Mouse (Mus musculus) heart, embryonic 13.5 days (tissue): ENCODE results near the gene Pam16. TPM values are rescaled to one million over a fixed set of nuclear protein-coding genes. Genes with fewer than 3 reads are reported as not detected.

Experiments used
- ATAC-seq: fragments of 200-750 bp; cut with Nextera tagmentation; 2 replicates; pipeline ENCODE4 v1.8.0; 2017; ENCODE audit warnings: moderate TSS enrichment; ENCODE audit not compliant: insufficient number of reproducible peaks, low FRiP score, low TSS enrichment; ENCODE audit errors: extremely low read depth
- H3K27ac ChIP-seq: fragments of 300-500 bp; sonication (generic); replicated peaks from 2 replicates; pipeline ENCODE4 v1.5.1; 2015; ENCODE audit warnings: moderate library complexity, mild to moderate bottlenecking, inconsistent platforms
- H3K27me3 ChIP-seq: fragments of 300-500 bp; sonication (generic); replicated peaks from 2 replicates; pipeline ENCODE4 v1.6.1; 2015; ENCODE audit warnings: mild to moderate bottlenecking, inconsistent platforms
- H3K36me3 ChIP-seq: fragments of 300-500 bp; sonication (generic); 2 replicates; pipeline ENCODE4 v1.6.1; 2015; ENCODE audit warnings: mild to moderate bottlenecking, inconsistent platforms
- H3K4me1 ChIP-seq: fragments of 300-500 bp; sonication (generic); 2 replicates; pipeline ENCODE4 v1.6.1; 2015; ENCODE audit warnings: inconsistent platforms
- H3K4me2 ChIP-seq: fragments of 300-500 bp; sonication (generic); 2 replicates; pipeline ENCODE4 v1.6.1; 2015; ENCODE audit warnings: inconsistent platforms, mild to moderate bottlenecking, moderate library complexity
- H3K4me3 ChIP-seq: fragments of 300-500 bp; sonication (generic); 2 replicates; pipeline ENCODE4 v1.5.1; 2015; ENCODE audit warnings: moderate library complexity, mild to moderate bottlenecking, inconsistent platforms
- H3K9ac ChIP-seq: fragments of 300-500 bp; sonication (generic); 2 replicates; pipeline ENCODE4 v1.6.1; 2015; ENCODE audit warnings: inconsistent platforms, mild to moderate bottlenecking, moderate library complexity
- H3K9me3 ChIP-seq: fragments of 300-500 bp; sonication (generic); 2 replicates; pipeline ENCODE4 v1.6.1; 2016; ENCODE audit warnings: inconsistent platforms
- WGBS: fragments of 180-500 bp; shearing (Covaris S2); methylation state at CpG from one replicate; pipeline ENCODE4 v1.1.7; 2015; ENCODE audit warnings: mixed read lengths; 5-methylcytosine and 5-hydroxymethylcytosine counted together
- polyA plus RNA-seq: library from polyadenylated mRNA; unstranded; fragments of >200 nt; fragmentation: Nextera tagmentation; extraction: Ambion mirVana; gene quantifications from 2 replicates; pipeline ENCODE4 v1.2.1, GENCODE M21; 2015

Gene Pam16
- polyA plus RNA-seq: 136 and 139 TPM in 2 replicates

- H3K9ac ChIP-seq: peak within 1 kb of the TSS; percentile 88
- peaks cover 45% of the 10 kb centered on the region for H3K4me1 ChIP-seq
- no peaks in the 10 kb centered on the region for H3K27me3 ChIP-seq
- peak within 1 kb of the TSS; percentile 85 for H3K4me2 ChIP-seq
- no peaks in the 10 kb centered on the region for H3K9me3 ChIP-seq
- WGBS: under 1% methylated on average over 56 of the region's 56 CpGs
- H3K27ac ChIP-seq: peak within 1 kb of the TSS; percentile 85
- H3K4me3 ChIP-seq: peak within 1 kb of the TSS; percentile 72
- ATAC-seq: peak; percentile 89
- peaks cover 17% of the 10 kb centered on the region for H3K36me3 ChIP-seq
Measured at GRCm38 (mm10) chr16:4624481-4625110, at the start of gene Pam16. Pam16 (minus strand) TSS chr16:4624988.

DNA sequence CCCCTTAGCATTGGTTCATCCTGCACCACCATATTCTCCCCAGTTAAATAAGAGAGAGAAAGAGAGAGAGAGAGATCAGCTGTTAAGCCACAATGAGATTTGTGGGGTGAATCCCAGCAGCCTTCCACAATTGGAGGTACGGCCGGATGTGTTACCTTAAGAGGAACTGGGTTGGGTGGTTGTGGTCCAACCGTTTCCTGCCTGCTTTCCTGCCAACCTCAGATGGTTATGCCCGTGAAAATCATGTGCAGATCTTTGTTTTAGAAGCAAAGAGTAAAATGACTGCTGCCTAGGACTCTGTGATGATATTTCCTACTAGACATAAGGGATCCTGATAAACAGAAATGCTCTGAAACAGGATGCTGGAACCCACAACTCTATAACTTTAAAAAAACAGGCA lies 49.3 kb upstream of the Pam16 start:
- Histone ChIP-seq H3K9me3 (no peaks in the 10 kb centered on the region), H3K4me2 (no peak overlapping the region), H3K4me3 (no peak overlapping the region), H3K27me3 (no peaks in the 10 kb centered on the region), H3K4me1 (peaks cover 14% of the 10 kb centered on the region), H3K9ac (no peak overlapping the region), H3K27ac (no peak overlapping the region), H3K36me3 (peaks cover 60% of the 10 kb centered on the region)
- ATAC-seq: no peak
- WGBS: 86% methylated on average over 4 of the region's 4 CpGs

DNA sequence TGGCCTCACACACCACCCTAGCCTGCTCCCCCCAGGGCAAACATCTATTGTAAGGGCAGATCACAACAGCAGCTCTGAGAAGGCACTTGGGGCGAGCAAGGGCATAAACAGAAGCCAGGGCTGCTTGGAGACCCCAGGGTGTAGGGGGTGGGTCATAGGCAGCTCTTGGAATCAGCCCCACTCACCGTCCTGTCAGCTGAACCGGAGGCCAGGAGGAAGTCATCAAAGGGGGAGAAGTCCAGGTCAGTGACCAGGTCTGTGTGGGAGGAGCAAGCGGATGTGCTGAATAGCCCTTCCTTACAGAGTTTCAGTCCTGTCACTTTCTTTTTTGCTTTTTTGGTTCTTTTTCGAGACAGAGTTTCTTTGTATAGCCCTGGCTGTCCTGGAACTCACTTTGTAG lies 45.5 kb upstream of the Pam16 start:
- Histone ChIP-seq H3K4me2 (no peak overlapping the region), H3K36me3 (peaks cover 84% of the 10 kb centered on the region), H3K9ac (no peak overlapping the region), H3K27me3 (no peaks in the 10 kb centered on the region), H3K9me3 (no peaks in the 10 kb centered on the region), H3K27ac (no peak overlapping the region), H3K4me1 (no peaks in the 10 kb centered on the region), H3K4me3 (no peak overlapping the region)
- 67% methylated on average over 5 of the region's 5 CpGs for WGBS
- ATAC-seq: no peak

- no peak for ATAC-seq
- 26% methylated on average over 3 of the region's 3 CpGs for WGBS
- H3K36me3 ChIP-seq: peaks cover 76% of the 10 kb centered on the region
Measured at GRCm38 (mm10) chr16:4667190-4667808, 42.5 kb upstream of the Pam16 start.

GRCm38 (mm10) chr16:4665726-4666125 lies 40.9 kb upstream of the Pam16 start:
- no peak overlapping the region for H3K4me2 ChIP-seq
- H3K9me3 ChIP-seq: no peaks in the 10 kb centered on the region
- H3K4me3 ChIP-seq: no peak overlapping the region
- H3K27ac ChIP-seq: no peak overlapping the region
- WGBS: 83% methylated on average over 2 of the region's 2 CpGs
- no peaks in the 10 kb centered on the region for H3K27me3 ChIP-seq
- ATAC-seq: no peak
- peaks cover 84% of the 10 kb centered on the region for H3K36me3 ChIP-seq
- H3K4me1 ChIP-seq: peaks cover 3% of the 10 kb centered on the region
- H3K9ac ChIP-seq: no peak overlapping the region

More at GRCm38 (mm10) chr16:4667190-4667808, 42.5 kb upstream of the Pam16 start:
- no peaks in the 10 kb centered on the region for H3K9me3 ChIP-seq
- no peak overlapping the region for H3K9ac ChIP-seq
- peaks cover 3% of the 10 kb centered on the region for H3K4me1 ChIP-seq
- no peaks in the 10 kb centered on the region for H3K27me3 ChIP-seq
- H3K4me3 ChIP-seq: no peak overlapping the region
- no peak overlapping the region for H3K4me2 ChIP-seq
- no peak overlapping the region for H3K27ac ChIP-seq

GRCm38 (mm10) chr16:4663806-4664205 lies 39.0 kb upstream of the Pam16 start:
- no peak for ATAC-seq
- Histone ChIP-seq H3K9me3 (no peaks in the 10 kb centered on the region), H3K4me1 (peaks cover 15% of the 10 kb centered on the region), H3K4me2 (no peak overlapping the region), H3K4me3 (no peak overlapping the region), H3K27ac (no peak overlapping the region), H3K27me3 (no peaks in the 10 kb centered on the region), H3K9ac (no peak overlapping the region), H3K36me3 (peaks cover 72% of the 10 kb centered on the region)
- 70% methylated on average over 2 of the region's 2 CpGs for WGBS

- H3K27me3 ChIP-seq: no peaks in the 10 kb centered on the region
- ATAC-seq: no peak
- WGBS: 61% methylated on average over 2 of the region's 2 CpGs
Measured at GRCm38 (mm10) chr16:4661605-4662004, 36.8 kb upstream of the Pam16 start.

DNA sequence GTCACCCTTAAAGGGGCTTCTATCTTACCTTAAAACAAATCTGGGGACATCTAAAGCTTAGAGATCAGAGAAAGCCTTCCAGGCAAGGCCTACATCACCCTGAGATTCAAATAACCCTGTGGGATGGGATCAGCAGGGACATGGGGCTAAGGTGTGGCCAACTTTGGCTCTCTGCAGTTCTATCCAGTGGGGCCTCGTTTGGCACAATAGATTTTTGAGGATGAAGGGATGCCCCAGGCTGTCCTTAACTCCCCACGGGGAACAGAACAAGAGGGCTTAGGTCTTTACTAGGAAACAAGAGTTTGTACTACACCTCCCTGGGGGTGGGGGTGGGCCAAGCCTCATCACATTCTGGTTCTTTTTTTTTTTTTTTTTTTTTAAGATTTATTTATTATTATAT lies 34.5 kb upstream of the Pam16 start:
- peaks cover 56% of the 10 kb centered on the region for H3K4me1 ChIP-seq
- H3K27me3 ChIP-seq: no peaks in the 10 kb centered on the region
- WGBS: 29% methylated on average over 2 of the region's 2 CpGs
- H3K9ac ChIP-seq: peak overlapping the region; percentile 70
- peak overlapping the region; percentile 81 for H3K27ac ChIP-seq
- H3K4me2 ChIP-seq: peak overlapping the region; percentile 39; the same call in 1 of the 2 replicates
- H3K9me3 ChIP-seq: no peaks in the 10 kb centered on the region
- peaks cover 46% of the 10 kb centered on the region for H3K36me3 ChIP-seq
- no peak overlapping the region for H3K4me3 ChIP-seq
- no peak for ATAC-seq

More at GRCm38 (mm10) chr16:4661605-4662004, 36.8 kb upstream of the Pam16 start:
- no peak overlapping the region for H3K4me2 ChIP-seq
- no peak overlapping the region for H3K4me3 ChIP-seq
- H3K9ac ChIP-seq: no peak overlapping the region
- H3K36me3 ChIP-seq: peaks cover 57% of the 10 kb centered on the region
- no peaks in the 10 kb centered on the region for H3K9me3 ChIP-seq
- H3K4me1 ChIP-seq: peaks cover 33% of the 10 kb centered on the region
- no peak overlapping the region for H3K27ac ChIP-seq

DNA sequence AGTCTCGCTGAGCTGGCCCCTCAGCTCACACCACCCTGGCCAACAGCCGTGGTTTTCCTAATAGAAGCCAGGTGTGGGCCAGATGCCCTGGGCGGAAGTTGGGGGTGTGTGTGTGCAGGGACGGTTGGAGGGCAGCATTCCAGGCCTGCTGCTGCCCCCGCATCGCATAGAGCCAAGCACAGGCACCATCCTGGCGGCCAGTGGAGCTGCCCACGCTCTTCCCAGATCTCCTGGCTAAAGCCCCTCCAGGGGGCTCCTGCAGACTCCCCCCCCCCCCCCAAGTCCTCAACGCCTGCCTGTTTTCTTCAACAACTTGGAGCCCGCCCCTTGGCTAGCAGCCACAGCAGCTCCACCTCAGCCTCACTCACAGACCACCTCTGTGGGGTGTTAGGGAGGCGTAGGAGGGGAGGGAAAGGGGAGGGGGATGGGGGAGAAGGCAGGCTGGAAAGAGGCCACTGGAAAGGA lies 34.0 kb upstream of the Pam16 start:
- Histone ChIP-seq H3K36me3 (peaks cover 46% of the 10 kb centered on the region), H3K4me1 (peaks cover 61% of the 10 kb centered on the region), H3K27me3 (no peaks in the 10 kb centered on the region), H3K27ac (peak overlapping the region; percentile 81), H3K4me2 (peak overlapping the region; percentile 39; the same call in 1 of the 2 replicates), H3K4me3 (no peak overlapping the region), H3K9ac (peak overlapping the region; percentile 70), H3K9me3 (no peaks in the 10 kb centered on the region)
- ATAC-seq: peak; percentile 60; the same call in 1 of the 2 replicates
- 17% methylated on average over 11 of the region's 11 CpGs for WGBS

- Histone ChIP-seq H3K4me3 (no peak overlapping the region), H3K27me3 (no peaks in the 10 kb centered on the region), H3K4me2 (0 out of 2 replicates have a peak overlapping the region, but pooled peaks have one; percentile 12), H3K36me3 (peaks cover 57% of the 10 kb centered on the region), H3K4me1 (peaks cover 78% of the 10 kb centered on the region), H3K9ac (peak overlapping the region; percentile 65), H3K9me3 (no peaks in the 10 kb centered on the region), H3K27ac (peak overlapping the region; percentile 88)
- no peak for ATAC-seq
- WGBS: 40% methylated on average over 9 of the region's 9 CpGs
Measured at GRCm38 (mm10) chr16:4656571-4657081, 31.8 kb upstream of the Pam16 start.

DNA sequence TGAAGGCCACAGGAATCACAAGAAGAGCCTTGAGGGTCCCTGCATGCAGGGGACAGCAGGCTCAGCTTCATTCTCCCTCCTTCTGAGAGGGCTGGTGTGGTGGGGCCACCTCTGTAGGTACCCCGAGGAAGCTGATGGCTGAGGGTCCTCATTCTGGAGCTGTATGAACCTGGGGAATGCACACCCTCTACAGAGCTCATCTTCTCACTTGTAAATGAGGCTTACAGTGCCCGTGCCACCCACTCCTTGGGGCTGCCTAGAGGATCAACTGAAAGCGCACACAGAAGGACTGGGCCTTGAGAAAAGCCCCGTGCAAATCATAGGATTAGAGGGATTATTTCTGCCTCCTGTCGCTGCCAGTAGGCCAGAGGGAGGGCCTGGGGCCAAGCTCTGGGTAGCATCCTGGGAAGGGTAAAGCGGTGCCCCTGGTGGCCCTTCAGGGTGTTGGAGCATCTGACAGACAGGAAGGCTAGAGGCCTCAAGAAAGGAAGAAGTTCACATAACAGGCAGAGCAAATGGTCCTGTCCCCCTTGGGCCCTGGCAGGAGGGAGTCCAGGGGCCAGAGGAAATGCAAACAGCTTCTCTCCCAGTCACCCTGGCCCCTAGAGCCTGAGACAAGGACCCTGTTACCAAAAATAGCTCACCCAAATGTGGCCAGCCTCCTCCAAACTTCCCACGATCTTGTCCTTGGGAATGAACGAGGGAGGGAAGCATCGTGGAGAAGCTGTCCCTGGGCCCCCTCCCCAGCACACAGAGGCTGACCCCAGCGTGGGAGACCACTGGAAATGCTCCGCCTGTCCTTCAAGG lies 31.2 kb upstream of the Pam16 start:
- 0 out of 2 replicates have a peak overlapping the region, but pooled peaks have one; percentile 12 for H3K4me2 ChIP-seq

More for the DNA sequence above, 31.2 kb upstream of the Pam16 start:
- ATAC-seq: no peak
- Histone ChIP-seq H3K4me1 (peaks cover 85% of the 10 kb centered on the region), H3K36me3 (peaks cover 57% of the 10 kb centered on the region), H3K9me3 (no peaks in the 10 kb centered on the region), H3K27ac (peak overlapping the region; percentile 88), H3K27me3 (no peaks in the 10 kb centered on the region), H3K9ac (peak overlapping the region; percentile 65), H3K4me3 (no peak overlapping the region)
- WGBS: 14% methylated on average over 11 of the region's 11 CpGs
